Mouse (Mus musculus) myocyte (in vitro differentiated cells): Measurements from ENCODE around the gene Drosha. TPM values are rescaled to one million over a fixed set of nuclear protein-coding genes. Genes with fewer than 3 reads are reported as not detected.

Source experiments
- H3K27me3 ChIP-seq: one replicate; pipeline ENCODE4 v1.6.1; 2011; ENCODE audit not compliant: control insufficient read depth, insufficient read depth, insufficient read length
- H3K36me3 ChIP-seq: one replicate; pipeline ENCODE4 v1.6.1; 2011; ENCODE audit not compliant: control insufficient read depth, insufficient read depth
- H3K4me2 ChIP-seq: one replicate; pipeline ENCODE4 v1.6.1; 2011; ENCODE audit warnings: low read depth, control low read depth
- H3K4me3 ChIP-seq: one replicate; pipeline ENCODE4 v1.5.1; 2011; ENCODE audit warnings: mild to moderate bottlenecking, control low read depth, moderate library complexity
- H3K79me2 ChIP-seq: one replicate; pipeline ENCODE4 v1.6.1; 2011; ENCODE audit not compliant: control insufficient read depth, insufficient read depth
- H3ac ChIP-seq: one replicate; pipeline ENCODE4 v1.6.1; 2011; ENCODE audit not compliant: control insufficient read depth, insufficient read length
- CEBPB ChIP-seq: IDR thresholded peaks from 2 replicates; pipeline ENCODE4 v1.6.1; 2011; ENCODE audit warnings: mild to moderate bottlenecking, moderate library complexity; ENCODE audit not compliant: poor library complexity, insufficient read depth, severe bottlenecking
- E2F4 ChIP-seq: IDR thresholded peaks from one replicate; pipeline ENCODE4 v1.6.1; 2011; ENCODE audit warnings: mild to moderate bottlenecking, control low read depth, moderate library complexity; ENCODE audit not compliant: insufficient read depth
- MAX ChIP-seq: IDR thresholded peaks from one replicate; pipeline ENCODE4 v1.6.1; 2011; ENCODE audit warnings: low read depth, mild to moderate bottlenecking, control low read depth
- MYOD1 ChIP-seq, 3 experiments: IDR thresholded peaks; one replicate each; pipeline ENCODE4 v1.6.1; 2011; ENCODE audit warnings: control low read depth in 2 of 3, low read depth in 2 of 3, mild to moderate bottlenecking in 2 of 3, moderate library complexity in 1 of 3; ENCODE audit not compliant: insufficient read length in 2 of 3, control insufficient read depth in 1 of 3
- MYOG ChIP-seq, 3 experiments: IDR thresholded peaks; one replicate each; pipeline ENCODE4 v1.6.1; 2011; ENCODE audit warnings: control low read depth in 2 of 3, low read depth in 2 of 3, mild to moderate bottlenecking in 2 of 3; ENCODE audit not compliant: insufficient read length in 2 of 3, control insufficient read depth in 1 of 3, insufficient read depth in 1 of 3
- POLR2A ChIP-seq: IDR thresholded peaks from one replicate; pipeline ENCODE4 v1.6.1; 2011; ENCODE audit warnings: low read depth, mild to moderate bottlenecking, control low read depth, moderate library complexity; ENCODE audit not compliant: insufficient read length
- POLR2AphosphoS2 ChIP-seq: IDR thresholded peaks from one replicate; pipeline ENCODE4 v1.6.1; 2011; ENCODE audit warnings: low read depth, control low read depth; ENCODE audit not compliant: insufficient read length
- REST ChIP-seq: IDR thresholded peaks from one replicate; pipeline ENCODE4 v1.6.1; 2011; ENCODE audit warnings: mild to moderate bottlenecking, control low read depth, moderate library complexity; ENCODE audit not compliant: insufficient read depth, insufficient read length
- SRF ChIP-seq: IDR thresholded peaks from one replicate; pipeline ENCODE4 v1.6.1; 2011; ENCODE audit warnings: low read depth; ENCODE audit not compliant: control insufficient read depth, insufficient read length
- TCF12 ChIP-seq: IDR thresholded peaks from one replicate; pipeline ENCODE4 v1.6.1; 2011; ENCODE audit warnings: mild to moderate bottlenecking, control low read depth; ENCODE audit not compliant: poor library complexity, insufficient read depth, severe bottlenecking
- TCF3 ChIP-seq: IDR thresholded peaks from one replicate; pipeline ENCODE4 v1.6.1; 2011; ENCODE audit warnings: low read depth, control low read depth; ENCODE audit not compliant: insufficient read length
- USF1 ChIP-seq: IDR thresholded peaks from one replicate; pipeline ENCODE4 v1.6.1; 2011; ENCODE audit warnings: low read depth, mild to moderate bottlenecking, control low read depth, moderate library complexity
- polyA plus RNA-seq: library from polyadenylated mRNA; unstranded; fragments of >200 nt; fragmentation: generic; extraction: Trizol; gene quantifications from one replicate; pipeline ENCODE4 v1.2.1, GENCODE M21; 2012; ENCODE audit warnings: missing spikeins

Gene Drosha
- polyA plus RNA-seq, result 40.4 TPM

DNA sequence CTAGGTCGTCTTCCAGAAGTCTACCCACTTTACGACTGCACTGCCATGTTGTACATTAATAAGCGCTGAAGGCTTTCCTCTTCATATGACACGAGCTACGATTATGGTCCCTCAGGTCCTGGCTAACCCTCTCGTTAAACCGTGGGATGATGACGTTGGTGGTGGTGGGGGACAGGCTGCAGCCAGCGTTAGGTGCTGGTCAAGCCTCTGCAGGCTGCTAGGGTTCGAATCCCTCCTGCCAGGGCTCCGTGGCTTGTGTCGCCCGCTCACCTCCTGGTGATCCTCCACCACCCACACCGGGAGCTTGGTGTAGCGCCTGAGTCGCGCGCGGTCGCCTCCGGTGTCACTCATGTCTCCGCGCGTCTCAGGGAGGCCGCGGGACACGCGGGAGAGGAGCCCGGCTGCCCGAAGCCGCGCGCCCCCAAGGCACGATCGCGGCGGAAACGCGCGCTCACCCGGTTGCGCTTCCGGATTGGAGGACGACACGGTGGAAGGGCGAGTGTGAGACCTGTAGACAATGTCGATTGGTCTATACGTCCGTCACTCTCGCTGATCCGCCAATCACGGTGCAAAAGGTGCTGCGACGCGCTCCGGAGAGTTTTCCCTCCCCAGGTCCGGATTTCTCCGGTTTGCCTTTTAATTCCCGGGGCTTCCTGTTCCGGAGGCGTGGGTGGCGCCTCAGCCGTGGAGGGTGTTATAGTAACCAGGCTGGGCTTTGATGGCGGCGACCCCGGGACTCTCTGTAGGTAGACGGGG is at the start of gene Drosha, which contains the start of gene 6030458C11Rik:
Gene Drosha (plus strand): TSS at position 619 of the 756 bp plus-strand sequence.
Gene 6030458C11Rik (minus strand): TSS at position 453 of the 756 bp plus-strand sequence.
- peak within 1 kb of the TSS; percentile 82 for H3ac ChIP-seq
- H3K79me2 ChIP-seq, result peaks cover 31% of the 10 kb centered on the region
- no peaks in the 10 kb centered on the region for H3K27me3 ChIP-seq
- TF ChIP-seq MYOD1 (IDR thresholded peaks at IDR 0.05; ENCODE audit: control insufficient read depth in 1 of 3, insufficient read length in 2 of 3, low read depth in 2 of 3) (peak in 1 of 3 experiments; percentile 8), TCF12 (no peak), SRF (peak; percentile 78), MAX (peak; percentile 34), POLR2A (peak; percentile 91), REST (no peak), POLR2AphosphoS2 (peak; percentile 88), MYOG (IDR thresholded peaks at IDR 0.05; ENCODE audit: control insufficient read depth in 1 of 3, insufficient read depth in 1 of 3, insufficient read length in 2 of 3, low read depth in 2 of 3) (no peak), E2F4 (peak; percentile 31), CEBPB (no peak)
- H3K36me3 ChIP-seq, result peaks cover 31% of the 10 kb centered on the region
- peak within 1 kb of the TSS; percentile 90 for H3K4me2 ChIP-seq
- peak within 1 kb of the TSS; percentile 90 for H3K4me3 ChIP-seq

DNA sequence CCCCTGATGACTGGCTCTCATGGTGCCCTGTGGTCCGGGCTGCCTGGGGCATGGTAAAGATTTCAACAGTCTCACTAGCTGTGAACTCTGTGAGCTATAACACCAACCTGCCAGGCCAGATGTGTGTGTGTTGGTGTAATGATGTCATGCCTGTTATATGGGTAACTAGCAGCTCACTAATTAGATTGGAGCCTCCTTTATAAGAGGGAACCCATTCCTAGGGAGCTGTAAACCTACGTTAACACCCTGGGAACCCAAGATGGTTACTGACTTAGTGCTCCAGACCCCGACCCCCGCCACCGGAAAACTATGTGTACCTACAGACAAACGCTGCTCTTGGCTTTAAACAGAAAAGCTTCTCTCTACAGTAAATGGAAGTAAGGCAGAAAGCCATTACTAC is 43.3 kb upstream of the Drosha start:
- Histone ChIP-seq H3K79me2 (no peaks in the 10 kb centered on the region), H3ac (no peak overlapping the region), H3K27me3 (peaks cover 19% of the 10 kb centered on the region), H3K36me3 (no peaks in the 10 kb centered on the region), H3K4me3 (no peak overlapping the region), H3K4me2 (no peak overlapping the region)
- TF ChIP-seq CEBPB (no peak), MAX (no peak), REST (no peak), TCF3 (no peak), TCF12 (no peak)

DNA sequence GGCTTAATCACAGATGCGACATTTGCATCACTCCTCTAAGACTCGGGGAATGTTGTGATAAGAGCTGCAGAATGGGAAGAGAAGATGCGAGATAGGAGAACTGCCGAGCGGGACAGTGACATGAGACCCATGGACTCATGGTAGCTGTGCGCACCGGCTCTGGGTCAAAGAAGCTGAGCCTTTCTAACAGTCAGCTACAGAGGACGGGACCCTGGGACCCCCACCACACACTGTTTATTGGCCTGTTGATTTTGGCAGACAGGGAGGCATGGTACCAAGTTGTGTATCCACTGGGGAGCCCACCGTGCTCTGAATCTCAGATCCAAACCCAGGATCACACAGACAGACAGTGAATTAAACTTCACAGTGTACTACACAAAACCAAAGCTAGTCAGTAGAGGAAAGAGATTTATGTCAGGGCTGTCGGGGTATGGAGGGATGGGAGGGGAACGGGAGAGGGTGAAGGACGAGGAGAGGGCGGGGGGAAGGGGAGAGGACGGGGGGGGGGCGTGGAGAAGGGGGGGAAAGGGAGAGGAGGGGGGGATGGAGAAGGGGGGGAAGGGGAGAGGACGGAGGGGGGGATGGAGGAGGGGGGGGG is 42.8 kb upstream of the Drosha start:
- Histone ChIP-seq H3K79me2 (no peaks in the 10 kb centered on the region), H3K27me3 (peaks cover 19% of the 10 kb centered on the region), H3K36me3 (no peaks in the 10 kb centered on the region), H3ac (no peak overlapping the region), H3K4me3 (no peak overlapping the region), H3K4me2 (no peak overlapping the region)
- TF ChIP-seq TCF12, result no peak
- TF ChIP-seq SRF, result no peak
- no peak for TF ChIP-seq MAX
- no peak for TF ChIP-seq POLR2AphosphoS2
- no peak for TF ChIP-seq MYOG (IDR thresholded peaks at IDR 0.05; ENCODE audit: control insufficient read depth in 1 of 3, insufficient read depth in 1 of 3, insufficient read length in 2 of 3, low read depth in 2 of 3)
- TF ChIP-seq CEBPB, result no peak
- TF ChIP-seq TCF3, result no peak
- no peak for TF ChIP-seq REST
- no peak for TF ChIP-seq POLR2A
- TF ChIP-seq E2F4, result no peak
- TF ChIP-seq USF1, result no peak
- TF ChIP-seq MYOD1 (IDR thresholded peaks at IDR 0.05; ENCODE audit: control insufficient read depth in 1 of 3, insufficient read length in 2 of 3, low read depth in 2 of 3), result no peak

DNA sequence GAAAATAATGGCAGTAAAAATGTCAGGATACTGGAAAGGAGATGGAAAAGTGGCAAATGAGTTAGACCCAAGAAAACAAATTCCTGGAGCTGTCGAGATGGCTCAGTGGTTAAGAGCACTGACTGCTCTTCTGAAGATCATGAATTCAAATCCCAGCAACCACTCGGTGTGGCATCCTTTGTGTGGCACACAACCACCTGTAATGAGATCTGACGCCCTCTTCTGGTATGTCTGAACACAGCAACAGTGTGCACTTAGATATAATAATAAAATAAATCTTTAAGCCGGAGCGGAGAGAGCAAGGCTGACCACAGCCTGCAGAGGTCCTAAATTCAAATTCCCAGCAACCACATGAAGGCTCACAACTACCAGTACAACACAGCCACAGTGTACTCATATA is 36.1 kb upstream of the Drosha start:
- Histone ChIP-seq H3K4me3 (no peak overlapping the region), H3K27me3 (peaks cover 10% of the 10 kb centered on the region), H3K79me2 (no peaks in the 10 kb centered on the region), H3K36me3 (no peaks in the 10 kb centered on the region), H3K4me2 (no peak overlapping the region), H3ac (no peak overlapping the region)
- no peak for TF ChIP-seq TCF3
- TF ChIP-seq TCF12, result no peak
- no peak for TF ChIP-seq USF1
- no peak for TF ChIP-seq CEBPB
- TF ChIP-seq POLR2AphosphoS2, result no peak
- no peak for TF ChIP-seq MAX
- TF ChIP-seq POLR2A, result no peak
- no peak for TF ChIP-seq MYOG (IDR thresholded peaks at IDR 0.05; ENCODE audit: control insufficient read depth in 1 of 3, insufficient read depth in 1 of 3, insufficient read length in 2 of 3, low read depth in 2 of 3)
- TF ChIP-seq MYOD1 (IDR thresholded peaks at IDR 0.05; ENCODE audit: control insufficient read depth in 1 of 3, insufficient read length in 2 of 3, low read depth in 2 of 3), result no peak
- TF ChIP-seq SRF, result no peak
- no peak for TF ChIP-seq E2F4
- no peak for TF ChIP-seq REST
